Comparison of ENCODE assay signal across 26 mouse cellular contexts in genomic region chr8:83067906-83068305, GRCm38 (mm10).
"Had no signal": no experiment of that assay in that cellular context is flagged by ENCODE, and none has a peak within 500 bp of the region (broad histone marks: within the 10 kb centered on the region; RNA-seq: fewer than 3 reads in every experiment).

No protein-coding gene starts in this region.

- H3K9me3 ChIP-seq: heart, embryonic 10.5 days; heart, embryonic 12.5 days; hindbrain, embryonic 10.5 days; hindbrain, embryonic 12.5 days; intestine, embryonic 15.5 days; limb, embryonic 10.5 days; limb, embryonic 12.5 days; liver, embryonic 13.5 days; liver, embryonic 15.5 days had no signal

- H3K36me3 ChIP-seq: heart, embryonic 10.5 days; heart, embryonic 12.5 days; hindbrain, embryonic 10.5 days; hindbrain, embryonic 12.5 days; intestine, embryonic 15.5 days; limb, embryonic 10.5 days; limb, embryonic 12.5 days; liver, embryonic 13.5 days; liver, embryonic 15.5 days had no signal

- DNase-seq: gastrocnemius, postnatal 14 days; heart, adult 2 months; heart, postnatal 10 days; heart, postnatal 4 days; kidney, adult 18-20 months; kidney, adult 8-10 months; kidney, postnatal 10 days; kidney, postnatal 25 days; kidney, postnatal 4 days; liver; liver, embryonic 13.5 days had no signal

- H3K9ac ChIP-seq: heart, embryonic 12.5 days; hindbrain, embryonic 12.5 days; hindbrain, embryonic 14.5 days; intestine, embryonic 15.5 days; limb, embryonic 12.5 days; liver, embryonic 13.5 days; liver, embryonic 15.5 days had no signal

- H3K27me3 ChIP-seq: heart, embryonic 12.5 days; hindbrain, embryonic 12.5 days; intestine, embryonic 15.5 days; limb, embryonic 12.5 days; liver, embryonic 13.5 days; liver, embryonic 15.5 days had no signal

- H3K4me1 ChIP-seq: heart, embryonic 10.5 days; heart, embryonic 12.5 days; hindbrain, embryonic 10.5 days; hindbrain, embryonic 12.5 days; intestine, embryonic 15.5 days; limb, embryonic 10.5 days; liver, embryonic 13.5 days; liver, embryonic 15.5 days had no signal

- ATAC-seq: hindbrain, embryonic 16.5 days; inflammation-experienced regulatory T-cells, adult 6 months; intestine, embryonic 15.5 days; intestine, postnatal 0 days had no signal

- H3K27ac ChIP-seq: heart, adult 2 months; heart, embryonic 10.5 days; hindbrain, embryonic 10.5 days; hindbrain, embryonic 12.5 days; hindbrain, embryonic 14.5 days; intestine, embryonic 15.5 days; layer of hippocampus, adult 2 months; left cerebral cortex, adult 2 months; limb, embryonic 10.5 days; limb, embryonic 12.5 days; liver, embryonic 13.5 days; liver, embryonic 15.5 days had no signal

- H3K4me2 ChIP-seq: heart, embryonic 12.5 days; hindbrain, embryonic 12.5 days; hindbrain, embryonic 14.5 days; intestine, embryonic 15.5 days; limb, embryonic 12.5 days; liver, embryonic 11.5 days; liver, embryonic 13.5 days; liver, embryonic 15.5 days had no signal

- H3K4me3 ChIP-seq: heart, adult 2 months; heart, embryonic 10.5 days; heart, embryonic 12.5 days; hindbrain, embryonic 10.5 days; hindbrain, embryonic 12.5 days; intestine, embryonic 15.5 days; layer of hippocampus, adult 2 months; left cerebral cortex, adult 2 months; limb, embryonic 10.5 days; limb, embryonic 12.5 days; liver, embryonic 13.5 days; liver, embryonic 15.5 days had no signal
